Mouse (Mus musculus) heart, adult 2 months (tissue): ENCODE results near the gene Ska3.
A peak's percentile ranks its signal among the peaks of the same experiment; 100 is the strongest.

Source experiments
- CTCF ChIP-seq: fragments of 200-600 bp; IDR thresholded peaks from 2 replicates; pipeline ENCODE4 v1.8.1; 2022; ENCODE audit warnings: antibody characterized with exemption, mild to moderate bottlenecking, moderate library complexity
- POLR2A ChIP-seq: fragments of 200-500 bp; IDR thresholded peaks from 2 replicates; pipeline ENCODE4 v1.6.1; 2011; ENCODE audit warnings: mild to moderate bottlenecking, low read depth, low read length, control low read depth; ENCODE audit not compliant: insufficient read depth

DNA sequence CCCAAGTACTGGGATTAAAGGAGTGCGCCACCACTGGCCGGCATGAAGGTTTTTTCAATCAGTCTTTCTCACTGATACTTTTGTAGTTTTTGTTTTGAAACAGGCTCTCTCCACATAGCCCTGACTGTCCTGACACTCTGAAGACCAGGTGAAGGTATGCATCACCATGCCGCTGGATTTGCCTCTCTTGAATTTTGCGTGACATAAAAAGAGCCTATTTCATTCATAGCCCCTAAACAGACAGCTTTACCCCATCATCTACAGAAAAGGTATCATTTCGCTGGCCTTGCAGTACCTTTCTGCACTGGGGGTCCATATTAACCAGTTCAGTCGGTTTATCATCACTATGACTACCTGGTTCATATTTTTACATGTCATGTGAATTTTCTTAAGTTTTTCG is 28.4 kb downstream of the Ska3 start:
- TF ChIP-seq CTCF, result 0 out of 2 replicates have a peak, but pooled peaks have one; percentile 9
- no peak for TF ChIP-seq POLR2A
